Mouse (Mus musculus): ENCODE data around the gene Snn.

Snn gene

GRCm38 (mm10) chr16:11047130-11047529, 13.6 kb upstream of the Snn start:
- DNase-seq (ENCODE audit: low spot score in 2 of 2): no peak

- DNase-seq (ENCODE audit: low spot score in 2 of 2): no peak
These were observed 10.5 kb upstream of the Snn start for GRCm38 (mm10) chr16:11050226-11050625.

GRCm38 (mm10) chr16:11051134-11051533, 9.6 kb upstream of the Snn start:
- DNase-seq (ENCODE audit: low spot score in 2 of 2): no peak

- no peak for DNase-seq (ENCODE audit: low spot score in 2 of 2)
These were observed 6.3 kb upstream of the Snn start for GRCm38 (mm10) chr16:11054409-11054808.

DNA sequence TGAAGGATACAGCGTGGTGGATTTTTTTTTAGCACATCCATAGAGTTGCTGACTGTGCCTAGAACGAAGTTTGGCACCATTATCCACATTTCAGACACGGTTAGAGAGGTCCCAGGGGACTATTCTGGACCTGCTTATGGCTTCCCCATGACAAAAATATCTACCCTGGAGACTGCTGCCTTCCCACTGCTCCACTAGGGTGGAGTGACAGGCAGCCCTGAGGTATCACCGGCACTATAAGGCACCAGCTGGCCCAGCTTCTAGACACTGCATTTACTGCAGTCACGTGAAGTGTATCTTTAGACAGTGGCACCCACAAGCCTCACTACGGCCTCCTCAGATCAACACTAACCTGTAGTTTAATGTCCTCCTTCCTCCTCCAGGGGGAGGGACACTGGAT, 5.9 kb upstream of the Snn start:
- no peak for DNase-seq (ENCODE audit: low spot score in 2 of 2)

GRCm38 (mm10) chr16:11055916-11056315, 4.8 kb upstream of the Snn start:
- DNase-seq (ENCODE audit: low spot score in 2 of 2): no peak

DNA sequence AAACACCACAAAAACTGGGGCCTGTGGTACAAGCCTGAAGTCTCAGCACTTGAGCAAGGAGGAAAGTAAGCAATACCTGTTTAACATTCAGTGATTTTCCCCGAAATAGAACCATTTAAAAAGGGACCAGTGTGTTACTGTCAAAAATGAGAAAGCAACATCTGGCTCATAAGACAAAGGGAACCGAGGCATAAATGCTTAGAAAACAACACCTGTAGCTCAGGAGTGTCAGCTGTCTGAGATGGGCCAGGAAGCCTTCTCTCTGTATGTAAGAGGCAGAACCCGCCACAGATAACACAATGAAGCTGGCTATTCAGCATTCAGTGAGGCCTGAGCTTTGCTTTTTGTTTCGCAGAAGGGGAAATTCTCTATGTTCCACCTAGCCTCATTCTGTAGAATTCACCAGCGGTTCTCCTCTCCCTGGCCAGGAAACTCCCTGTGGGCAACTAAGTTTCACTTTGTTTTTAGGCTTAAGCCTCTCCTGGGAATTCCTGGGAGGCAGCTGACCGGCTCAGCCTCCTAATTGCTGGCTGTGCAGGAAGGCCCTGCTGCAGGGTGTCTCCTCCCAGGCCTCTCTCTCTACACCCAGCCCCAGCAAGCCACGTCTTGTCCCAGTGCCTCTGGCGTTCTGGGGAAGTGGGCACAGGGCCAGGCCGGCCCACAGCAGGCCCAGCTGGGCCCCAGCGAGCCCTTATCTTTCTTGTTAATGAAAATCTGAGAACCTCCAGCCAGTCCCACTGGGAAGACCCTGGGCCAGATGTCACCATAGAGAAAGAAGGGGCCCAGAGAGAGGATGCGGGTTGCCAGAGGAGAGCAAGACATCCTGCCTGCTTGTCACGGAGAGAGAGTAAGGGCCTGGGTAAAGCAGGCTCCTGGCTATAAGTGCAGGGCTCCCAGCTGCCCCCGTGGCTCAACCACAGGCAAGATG, 2.3 kb downstream of the Snn start:
- DNase-seq (ENCODE audit: low spot score in 2 of 2): peak; percentile 91 to 95

- no peak for DNase-seq (ENCODE audit: low spot score in 2 of 2)
These were observed 3.6 kb downstream of the Snn start for GRCm38 (mm10) chr16:11064341-11064740.

DNA sequence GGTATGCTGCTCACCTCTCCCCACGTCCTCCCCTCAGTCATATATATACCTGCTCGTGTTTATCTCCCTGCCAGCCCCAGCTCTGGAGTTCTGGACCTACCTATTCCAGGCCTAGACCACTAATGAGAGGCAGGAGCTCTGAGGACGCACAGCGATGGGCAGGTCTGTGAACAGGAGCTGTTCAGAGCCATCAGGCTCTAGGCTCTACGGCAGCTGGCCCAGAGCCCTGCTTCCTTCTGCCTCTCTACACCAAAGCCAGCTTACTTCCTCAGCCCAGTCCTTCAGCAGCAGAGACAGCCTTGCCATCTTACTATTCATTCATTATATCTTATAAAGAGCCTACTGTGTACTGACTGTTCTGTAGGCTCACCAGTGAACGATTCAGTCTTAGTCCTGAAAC, 4.0 kb downstream of the Snn start:
- no peak for DNase-seq (ENCODE audit: low spot score in 2 of 2)

GRCm38 (mm10) chr16:11065431-11065830, 4.7 kb downstream of the Snn start:
- no peak for DNase-seq (ENCODE audit: low spot score in 2 of 2)

- peak; percentile 97 for DNase-seq (ENCODE audit: low spot score in 2 of 2)
These were observed 5.5 kb downstream of the Snn start, which contains the start of gene Litaf for GRCm38 (mm10) chr16:11066029-11066832. Litaf (minus strand) TSS chr16:11066157.

DNA sequence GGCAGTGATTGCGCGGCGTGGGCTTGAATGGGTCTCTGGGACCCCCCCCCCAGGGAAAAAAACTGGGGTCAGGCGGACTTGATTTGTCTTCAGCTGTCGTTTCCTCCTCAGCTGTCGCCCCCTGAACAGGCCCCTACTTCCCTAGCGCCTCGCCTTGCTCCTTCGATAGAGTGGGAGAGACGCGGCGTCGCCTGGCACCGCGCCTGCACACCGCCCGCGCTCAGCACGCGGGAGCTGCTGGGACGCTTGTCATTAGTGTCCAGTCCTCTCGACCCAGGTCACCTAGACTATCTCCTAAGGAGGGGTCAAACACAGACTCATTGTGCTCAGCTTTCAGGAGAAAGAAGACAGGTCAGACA, 6.1 kb downstream of the Snn start:
- DNase-seq (ENCODE audit: low spot score in 2 of 2): peak in 1 of 2 experiments; percentile 46

GRCm38 (mm10) chr16:11068666-11069065, 7.9 kb downstream of the Snn start:
- no peak for DNase-seq (ENCODE audit: low spot score in 2 of 2)

DNA sequence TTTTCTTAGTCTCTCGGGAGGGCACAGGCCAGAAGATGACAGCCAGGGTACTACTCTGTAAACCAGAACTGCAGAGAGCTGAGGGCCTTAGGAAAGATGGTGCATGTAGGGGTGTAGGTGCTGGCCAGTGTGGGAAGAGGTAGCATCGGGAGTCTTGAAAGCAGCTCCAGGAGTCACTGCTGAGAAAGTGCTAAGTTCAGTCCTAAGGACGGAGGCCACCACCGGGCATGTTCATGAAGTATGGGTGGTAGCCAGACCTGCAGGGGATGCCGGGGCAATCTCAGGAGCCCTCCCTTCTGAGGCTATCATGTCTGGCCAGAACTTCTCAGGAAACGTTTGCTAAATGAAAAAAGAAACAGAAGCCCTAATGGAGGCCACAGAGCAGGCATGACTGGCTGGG, 8.5 kb downstream of the Snn start:
- DNase-seq (ENCODE audit: low spot score in 2 of 2): no peak

DNA sequence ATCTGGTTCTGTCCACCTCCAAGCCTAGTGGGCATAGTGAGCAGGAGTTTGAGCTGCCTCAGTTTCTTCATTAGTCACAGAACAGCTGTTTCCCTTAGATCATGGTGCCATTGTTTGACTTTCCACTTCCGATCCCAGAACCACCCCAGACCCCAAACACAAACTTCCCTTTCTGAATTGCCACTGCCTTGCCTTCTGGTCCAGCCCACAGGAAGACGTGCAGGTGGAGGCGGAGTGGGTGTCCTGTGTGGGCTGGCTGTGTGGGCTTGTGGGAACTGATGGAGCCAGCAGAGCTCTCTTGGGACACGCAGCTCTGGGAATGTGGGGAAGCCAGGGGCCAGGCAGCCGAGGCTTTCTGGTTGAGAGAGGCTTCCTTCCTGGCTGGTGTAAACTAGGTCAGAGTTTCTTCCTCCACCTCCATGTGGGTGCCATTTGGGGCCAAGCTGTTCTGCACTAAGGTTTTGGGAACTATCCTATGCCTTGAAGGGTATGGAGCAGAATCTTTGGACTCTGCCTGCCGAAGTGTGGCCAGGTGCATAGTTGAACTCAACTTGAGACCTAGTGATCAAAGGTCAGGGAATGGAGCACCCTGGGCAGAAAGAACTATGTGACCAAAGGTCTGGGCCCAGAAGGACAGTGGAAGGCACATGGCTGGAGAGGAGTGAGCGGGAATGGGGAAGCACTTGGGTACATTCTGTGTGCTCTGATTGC, 9.1 kb downstream of the Snn start:
- DNase-seq (ENCODE audit: low spot score in 2 of 2): peak; percentile 46 to 74

DNA sequence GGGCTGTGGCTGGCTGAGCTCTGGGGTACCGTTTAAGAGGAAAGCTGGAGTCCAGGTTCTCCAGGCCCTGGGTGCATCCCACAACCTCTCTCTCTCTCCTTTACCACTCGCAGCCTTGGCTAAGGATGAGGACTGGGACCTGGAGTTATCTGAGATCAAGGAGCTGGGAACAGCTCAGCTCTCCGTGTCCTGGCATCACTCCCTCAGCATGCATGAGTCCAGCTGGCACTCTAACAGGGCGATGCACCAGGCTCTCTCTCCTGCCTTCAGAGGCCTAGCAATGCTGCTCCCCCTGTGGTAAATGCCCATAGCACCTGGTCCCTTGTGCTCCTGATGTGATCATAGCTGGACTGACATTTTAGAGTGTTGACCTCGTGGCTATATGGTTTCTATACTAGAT, 10.4 kb downstream of the Snn start:
- DNase-seq (ENCODE audit: low spot score in 2 of 2): no peak

DNA sequence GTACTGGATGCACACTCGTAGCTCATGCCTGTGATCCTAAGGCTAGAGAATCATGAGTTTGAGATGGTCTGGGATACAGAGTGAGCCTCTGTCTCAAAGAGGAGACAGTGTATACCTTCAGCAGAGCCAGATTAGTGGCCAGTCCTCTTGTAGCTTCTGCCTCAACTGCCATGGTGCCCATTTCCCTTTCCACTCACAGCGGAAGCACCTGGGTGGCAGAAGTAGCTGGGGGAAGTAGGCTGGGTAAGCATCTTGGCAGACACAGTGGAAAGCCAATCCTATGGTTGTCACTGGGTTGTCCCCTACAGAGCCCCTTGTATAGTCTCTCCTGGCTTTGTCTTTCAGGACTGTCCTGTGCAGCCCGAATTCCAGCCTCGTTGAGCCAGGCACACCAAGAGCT, 11.1 kb downstream of the Snn start:
- DNase-seq (ENCODE audit: low spot score in 2 of 2): no peak

GRCm38 (mm10) chr16:11072454-11072853, 11.7 kb downstream of the Snn start:
- DNase-seq (ENCODE audit: low spot score in 2 of 2): no peak

- no peak for DNase-seq (ENCODE audit: low spot score in 2 of 2)
These were observed 12.3 kb downstream of the Snn start for GRCm38 (mm10) chr16:11073060-11073459.

DNA sequence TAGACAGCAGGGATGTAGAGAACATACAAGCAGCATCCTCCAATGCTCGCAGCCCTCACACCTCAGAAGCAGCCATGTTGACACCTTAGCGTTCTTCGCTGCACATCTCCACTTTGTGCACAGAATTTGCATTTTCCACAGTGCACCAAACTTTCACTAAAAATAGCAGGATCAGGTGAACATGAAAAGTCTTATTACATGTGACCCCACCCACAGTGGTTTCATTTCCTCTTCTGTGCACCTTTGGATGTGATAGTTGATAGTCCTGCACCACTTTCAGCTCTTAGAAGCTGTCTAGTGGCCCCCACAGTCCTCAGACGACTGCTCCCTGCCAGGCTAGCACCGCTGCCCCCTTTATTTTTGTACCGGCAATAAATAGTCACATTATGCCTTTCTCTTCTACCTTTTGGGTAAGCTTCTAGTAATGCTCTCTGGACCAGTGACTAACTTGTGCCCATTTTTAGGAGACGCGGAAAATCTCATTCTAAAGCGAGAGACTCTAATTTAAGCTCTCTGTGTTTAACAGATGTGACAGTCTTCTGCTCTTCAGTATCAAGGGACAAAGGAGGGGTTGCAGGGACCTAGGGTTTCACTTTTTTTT, 17.0 kb downstream of the Snn start:
- no peak for DNase-seq (ENCODE audit: low spot score in 2 of 2)

- DNase-seq (ENCODE audit: low spot score in 2 of 2): no peak
These were observed 17.6 kb downstream of the Snn start for GRCm38 (mm10) chr16:11078216-11078869.

Measured in heart, adult 9 months (tissue).